Mouse (Mus musculus): Measurements from ENCODE around the gene Scgb2b20. TPM values are rescaled to one million over a fixed set of nuclear protein-coding genes. Genes with fewer than 3 reads are reported as not detected.
"Not testable (repeated sequence)": the region's sequence is repeated elsewhere in the genome, so short reads cannot be mapped to it uniquely, and the experiment has no call there.

Scgb2b20 gene
- not detected for total RNA-seq (2021)

GRCm38 (mm10) chr7:33366222-33366621 is at the start of gene Scgb2b20:
Scgb2b20 (minus strand) TSS chr7:33366322.
- DNase-seq (ENCODE audit: extremely low spot score in 1 of 2, low spot score in 1 of 2) = not testable (repeated sequence)

GRCm38 (mm10) chr7:33409681-33410080 is 43.6 kb upstream of the Scgb2b20 start:
- not testable (repeated sequence) for DNase-seq (ENCODE audit: extremely low spot score in 1 of 2, low spot score in 1 of 2)

GRCm38 (mm10) chr7:33401650-33402049 is 35.5 kb upstream of the Scgb2b20 start:
- no peak for DNase-seq (ENCODE audit: extremely low spot score in 1 of 2, low spot score in 1 of 2)

GRCm38 (mm10) chr7:33399749-33400148 is 33.6 kb upstream of the Scgb2b20 start:
- DNase-seq (ENCODE audit: extremely low spot score in 1 of 2, low spot score in 1 of 2) = not testable (repeated sequence)

- not testable (repeated sequence) for DNase-seq (ENCODE audit: extremely low spot score in 1 of 2, low spot score in 1 of 2)
Observed at GRCm38 (mm10) chr7:33372934-33373333, 6.8 kb upstream of the Scgb2b20 start, which contains the start of gene Scgb1b20. Scgb1b20 (plus strand) TSS chr7:33373234.

Other genes with a start within 250 kb of the Scgb2b20 start
- gene Scgb2b18, start 192.5 kb downstream of the Scgb2b20 start, total RNA-seq (2021) = not detected
- not detected for gene Scgb1b18, start 180.8 kb downstream of the Scgb2b20 start, total RNA-seq (2021)
- not detected for gene Scgb2b19, start 86.0 kb downstream of the Scgb2b20 start, total RNA-seq (2021)
- not detected for gene Scgb1b19, start 79.0 kb downstream of the Scgb2b20 start, total RNA-seq (2021)
- not detected for gene Scgb1b20, start 6.9 kb upstream of the Scgb2b20 start, total RNA-seq (2021)
- gene Scgb2b21, start 154.1 kb upstream of the Scgb2b20 start, total RNA-seq (2021) = not detected